Mouse (Mus musculus): ENCODE results near the gene Bcat1. TPM values are rescaled to one million over a fixed set of nuclear protein-coding genes. Genes with fewer than 3 reads are reported as not detected.

The Bcat1 gene
- total and polyA plus RNA-seq, 3 experiments, result 0.37 to 1.0 (median 0.86) TPM

- Histone ChIP-seq H3K4me1 (ENCODE audit: control insufficient read depth, insufficient read depth, low read length) (no peaks in the 10 kb centered on the region), H3K36me3 (ENCODE audit: control insufficient read depth, insufficient read depth, low read length) (no peaks in the 10 kb centered on the region), H3K4me3 (no peak overlapping the region), H3K27ac (no peak overlapping the region), H3K27me3 (ENCODE audit: control insufficient read depth, insufficient read depth, low read length) (no peaks in the 10 kb centered on the region), H3K9ac (ENCODE audit: low read depth, low read length) (no peak overlapping the region), H3K79me2 (replicated peaks; ENCODE audit: control insufficient read depth, insufficient read depth, low read length) (no peaks in the 10 kb centered on the region)
- WGBS, result 47% methylated on average over 4 of the region's 4 CpGs
- TF ChIP-seq POLR2A (IDR thresholded peaks at IDR 0.05; ENCODE audit: insufficient read depth, low read depth, low read length) (no peak), CTCF (IDR thresholded peaks at IDR 0.05) (no peak), EP300 (IDR thresholded peaks at IDR 0.05; ENCODE audit: insufficient read depth, low read depth, low read length) (no peak)
- no peak for DNase-seq
- intact Hi-C loops (cut with DNase I), result loop anchor here (1.0 to 5.0 kb wide), 2 partner anchors 33 to 98 kb away; no protein-coding TSS in a partner anchor
These were observed 13.4 kb upstream of the Bcat1 start for GRCm38 (mm10) chr6:145089373-145089772.

- Histone ChIP-seq H3K27me3 (ENCODE audit: control insufficient read depth, insufficient read depth, low read length) (no peaks in the 10 kb centered on the region), H3K27ac (no peak overlapping the region), H3K36me3 (ENCODE audit: control insufficient read depth, insufficient read depth, low read length) (no peaks in the 10 kb centered on the region), H3K4me1 (ENCODE audit: control insufficient read depth, insufficient read depth, low read length) (no peaks in the 10 kb centered on the region), H3K79me2 (replicated peaks; ENCODE audit: control insufficient read depth, insufficient read depth, low read length) (no peaks in the 10 kb centered on the region), H3K9ac (ENCODE audit: low read depth, low read length) (no peak overlapping the region), H3K4me3 (no peak overlapping the region)
- TF ChIP-seq CTCF (IDR thresholded peaks at IDR 0.05) (peak; percentile 86), EP300 (IDR thresholded peaks at IDR 0.05; ENCODE audit: insufficient read depth, low read depth, low read length) (no peak)
- WGBS, result 49% methylated on average over 4 of the region's 4 CpGs
- no peak for DNase-seq
- intact Hi-C loops (cut with DNase I), result loop anchor here (1.0 to 5.0 kb wide), 2 partner anchors 34 to 99 kb away; no protein-coding TSS in a partner anchor
These were observed 12.6 kb upstream of the Bcat1 start for GRCm38 (mm10) chr6:145088451-145089113.

GRCm38 (mm10) chr6:145084343-145085117 is 8.5 kb upstream of the Bcat1 start:
- Histone ChIP-seq H3K36me3 (ENCODE audit: control insufficient read depth, insufficient read depth, low read length) (no peaks in the 10 kb centered on the region), H3K4me1 (ENCODE audit: control insufficient read depth, insufficient read depth, low read length) (no peaks in the 10 kb centered on the region), H3K27me3 (ENCODE audit: control insufficient read depth, insufficient read depth, low read length) (no peaks in the 10 kb centered on the region), H3K79me2 (replicated peaks; ENCODE audit: control insufficient read depth, insufficient read depth, low read length) (no peaks in the 10 kb centered on the region), H3K4me3 (no peak overlapping the region), H3K27ac (no peak overlapping the region), H3K9ac (ENCODE audit: low read depth, low read length) (no peak overlapping the region)
- no peak for DNase-seq
- intact Hi-C loops (cut with DNase I), result loop anchor here (5.0 kb wide), 1 partner anchor 38 kb away; no protein-coding TSS in a partner anchor
- 89% methylated on average over 8 of the region's 8 CpGs for WGBS
- no peak for TF ChIP-seq EP300 (IDR thresholded peaks at IDR 0.05; ENCODE audit: insufficient read depth, low read depth, low read length)

GRCm38 (mm10) chr6:145081721-145082120 is 5.7 kb upstream of the Bcat1 start:
- Histone ChIP-seq H3K79me2 (replicated peaks; ENCODE audit: control insufficient read depth, insufficient read depth, low read length) (no peaks in the 10 kb centered on the region), H3K4me3 (no peak overlapping the region), H3K27ac (no peak overlapping the region), H3K9ac (ENCODE audit: low read depth, low read length) (no peak overlapping the region), H3K27me3 (ENCODE audit: control insufficient read depth, insufficient read depth, low read length) (no peaks in the 10 kb centered on the region; the same call in 1 of the 2 replicates), H3K36me3 (ENCODE audit: control insufficient read depth, insufficient read depth, low read length) (no peaks in the 10 kb centered on the region), H3K4me1 (ENCODE audit: control insufficient read depth, insufficient read depth, low read length) (no peaks in the 10 kb centered on the region)
- no peak for DNase-seq
- intact Hi-C loops (cut with DNase I), result no loop called here
- no peak for TF ChIP-seq EP300 (IDR thresholded peaks at IDR 0.05; ENCODE audit: insufficient read depth, low read depth, low read length)
- TF ChIP-seq POLR2A (IDR thresholded peaks at IDR 0.05; ENCODE audit: insufficient read depth, low read depth, low read length), result no peak
- TF ChIP-seq CTCF (IDR thresholded peaks at IDR 0.05), result no peak
- WGBS, result 43% methylated on average over 4 of the region's 4 CpGs

GRCm38 (mm10) chr6:145079087-145079759 is 3.2 kb upstream of the Bcat1 start:
- H3K4me3 ChIP-seq, result no peak overlapping the region
- H3K27me3 ChIP-seq (ENCODE audit: control insufficient read depth, insufficient read depth, low read length), result peaks cover 5% of the 10 kb centered on the region; the same call in 1 of the 2 replicates
- TF ChIP-seq EP300 (IDR thresholded peaks at IDR 0.05; ENCODE audit: insufficient read depth, low read depth, low read length), result no peak
- no peak for TF ChIP-seq POLR2A (IDR thresholded peaks at IDR 0.05; ENCODE audit: insufficient read depth, low read depth, low read length)
- H3K27ac ChIP-seq, result no peak overlapping the region
- no peak overlapping the region for H3K9ac ChIP-seq (ENCODE audit: low read depth, low read length)
- no peaks in the 10 kb centered on the region for H3K79me2 ChIP-seq (replicated peaks; ENCODE audit: control insufficient read depth, insufficient read depth, low read length)
- H3K4me1 ChIP-seq (ENCODE audit: control insufficient read depth, insufficient read depth, low read length), result peaks cover 4% of the 10 kb centered on the region
- 75% methylated on average over 9 of the region's 9 CpGs for WGBS
- intact Hi-C loops (cut with DNase I), result no loop called here
- no peaks in the 10 kb centered on the region for H3K36me3 ChIP-seq (ENCODE audit: control insufficient read depth, insufficient read depth, low read length)
- DNase-seq, result no peak
